Mouse (Mus musculus): ENCODE measurements at regions not wholly inside any gene's neighbourhood (a gene's known extent, or its start where the extent isn't known, plus 50 kb on each side); places are given as distances from the start of the nearest gene placed in this dataset.

GRCm38 (mm10) chr13:45181529-45182230, 103.2 kb downstream of the Gm9817 start:
- WGBS, result 89% methylated on average over 1 of the region's 1 CpGs
- no peaks in the 10 kb centered on the region for H3K27me3 ChIP-seq
- no peak overlapping the region for H3K9ac ChIP-seq
- H3K4me2 ChIP-seq (replicated peaks), result no peak overlapping the region
- H3K27ac ChIP-seq, result no peak overlapping the region
- H3K4me1 ChIP-seq, result peaks cover 6% of the 10 kb centered on the region; the same call in 1 of the 2 replicates
- ATAC-seq (ENCODE audit: insufficient number of reproducible peaks, insufficient read depth, low FRiP score, low TSS enrichment), result no peak
- no peaks in the 10 kb centered on the region for H3K9me3 ChIP-seq
- no peak overlapping the region for H3K4me3 ChIP-seq
- H3K36me3 ChIP-seq, result no peaks in the 10 kb centered on the region

DNA sequence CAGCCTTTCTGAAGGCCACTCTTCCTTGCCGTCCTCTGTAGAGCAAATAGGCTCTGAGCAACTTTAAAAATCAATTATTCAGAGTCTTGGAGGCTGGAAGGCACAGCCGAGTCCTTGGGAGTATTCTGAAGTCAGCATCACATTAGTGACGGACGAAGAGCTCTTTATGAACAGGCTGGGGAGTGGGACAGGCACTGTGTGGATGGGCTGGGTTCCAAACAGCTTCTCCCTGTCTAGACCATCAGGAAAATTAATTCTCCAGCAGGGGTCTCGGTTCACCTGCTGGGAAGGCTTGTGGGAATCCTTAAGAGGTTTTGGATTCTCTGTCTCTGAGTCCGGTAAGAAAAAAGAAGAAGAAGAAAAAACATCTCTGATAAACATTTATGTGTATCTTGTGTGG, 110.9 kb downstream of the Gm9817 start:
- no peak overlapping the region for H3K27ac ChIP-seq
- no peak for ATAC-seq (ENCODE audit: insufficient number of reproducible peaks, insufficient read depth, low FRiP score, low TSS enrichment)
- WGBS, result 61% methylated on average over 6 of the region's 6 CpGs
- no peaks in the 10 kb centered on the region for H3K9me3 ChIP-seq
- no peak overlapping the region for H3K9ac ChIP-seq
- no peaks in the 10 kb centered on the region for H3K36me3 ChIP-seq
- H3K4me3 ChIP-seq, result no peak overlapping the region
- H3K4me1 ChIP-seq, result peaks cover 5% of the 10 kb centered on the region; the same call in 1 of the 2 replicates
- no peaks in the 10 kb centered on the region for H3K27me3 ChIP-seq
- no peak overlapping the region for H3K4me2 ChIP-seq (replicated peaks)

DNA sequence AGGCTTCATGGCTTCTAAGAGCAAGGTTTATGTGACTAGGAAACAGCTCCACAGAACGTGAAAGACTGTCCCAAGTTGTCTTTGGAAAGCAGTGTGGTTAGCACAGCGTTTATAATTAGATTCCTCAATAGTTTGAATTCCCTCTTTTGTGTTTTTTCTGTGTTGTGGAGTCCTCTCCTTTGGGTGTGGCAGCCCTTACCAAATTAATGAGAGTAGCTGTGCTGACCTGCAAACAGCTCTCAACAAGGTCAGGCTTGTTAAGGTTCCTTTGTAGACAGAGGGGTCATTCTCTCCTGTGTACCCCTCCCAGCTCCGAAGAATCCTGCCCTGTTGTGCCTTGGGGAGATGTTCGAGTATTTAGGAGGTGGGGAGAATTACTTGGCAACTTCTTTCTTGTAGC, 111.7 kb downstream of the Gm9817 start:
- Histone ChIP-seq H3K27ac (no peak overlapping the region), H3K36me3 (no peaks in the 10 kb centered on the region), H3K9me3 (no peaks in the 10 kb centered on the region), H3K27me3 (no peaks in the 10 kb centered on the region), H3K4me1 (no peaks in the 10 kb centered on the region; the same call in 1 of the 2 replicates), H3K4me3 (no peak overlapping the region), H3K9ac (no peak overlapping the region), H3K4me2 (replicated peaks) (no peak overlapping the region)
- 45% methylated on average over 4 of the region's 4 CpGs for WGBS
- ATAC-seq (ENCODE audit: insufficient number of reproducible peaks, insufficient read depth, low FRiP score, low TSS enrichment), result no peak

DNA sequence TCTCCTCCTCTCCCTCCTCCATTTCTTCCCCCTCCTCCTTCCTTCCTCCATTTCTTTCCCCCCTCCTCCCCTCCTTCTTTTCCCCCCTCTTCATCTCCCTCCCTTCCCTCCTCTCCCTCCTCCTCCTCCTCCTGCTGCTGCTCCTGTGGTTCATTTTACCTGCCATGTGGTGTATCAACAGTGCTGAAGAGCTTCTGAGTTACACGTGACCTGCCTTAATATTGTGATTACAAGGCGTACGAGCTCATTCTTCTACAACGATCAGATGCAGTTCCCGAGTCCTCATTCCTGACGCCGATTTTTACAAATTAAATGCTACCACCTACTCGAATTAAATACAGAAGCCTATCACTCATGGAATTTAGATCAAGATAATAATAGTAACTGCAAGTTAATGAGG, 113.6 kb downstream of the Gm9817 start:
- Histone ChIP-seq H3K4me1 (no peaks in the 10 kb centered on the region; the same call in 1 of the 2 replicates), H3K27me3 (no peaks in the 10 kb centered on the region), H3K9ac (no peak overlapping the region), H3K36me3 (no peaks in the 10 kb centered on the region), H3K4me3 (no peak overlapping the region), H3K4me2 (replicated peaks) (peak overlapping the region; percentile 2; the same call in 1 of the 2 replicates), H3K9me3 (no peaks in the 10 kb centered on the region), H3K27ac (no peak overlapping the region)
- no peak for ATAC-seq (ENCODE audit: insufficient number of reproducible peaks, insufficient read depth, low FRiP score, low TSS enrichment)
- 50% methylated on average over 8 of the region's 8 CpGs for WGBS

DNA sequence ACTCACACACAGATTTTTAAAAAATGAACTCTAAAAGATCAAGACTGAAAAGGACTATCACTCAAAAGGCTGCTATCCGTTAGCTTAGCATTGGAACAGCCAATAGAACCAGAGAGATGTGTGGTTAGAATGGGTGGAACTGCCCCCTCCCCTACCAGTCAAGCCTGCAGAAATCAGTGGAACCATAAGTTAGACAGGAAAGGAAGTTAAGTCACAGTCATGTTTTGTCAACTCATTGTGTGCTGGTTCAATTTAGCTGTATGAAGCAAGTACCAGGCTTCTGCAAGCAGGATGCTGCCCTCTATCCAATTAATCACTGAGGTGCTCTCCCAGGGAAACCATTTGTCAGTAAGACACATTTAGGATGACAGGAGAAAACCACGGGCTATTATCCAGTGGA, 117.1 kb downstream of the Gm9817 start:
- Histone ChIP-seq H3K27me3 (no peaks in the 10 kb centered on the region), H3K9ac (no peak overlapping the region), H3K4me3 (no peak overlapping the region), H3K4me2 (replicated peaks) (no peak overlapping the region), H3K9me3 (no peaks in the 10 kb centered on the region), H3K27ac (no peak overlapping the region), H3K36me3 (no peaks in the 10 kb centered on the region), H3K4me1 (no peaks in the 10 kb centered on the region)
- ATAC-seq (ENCODE audit: insufficient number of reproducible peaks, insufficient read depth, low FRiP score, low TSS enrichment), result no peak
- WGBS, result 79% methylated on average over 2 of the region's 2 CpGs

GRCm38 (mm10) chr13:45196363-45196762, 117.9 kb downstream of the Gm9817 start:
- Histone ChIP-seq H3K9me3 (no peaks in the 10 kb centered on the region), H3K27me3 (no peaks in the 10 kb centered on the region), H3K27ac (no peak overlapping the region), H3K4me1 (no peaks in the 10 kb centered on the region), H3K36me3 (no peaks in the 10 kb centered on the region), H3K4me3 (no peak overlapping the region), H3K9ac (no peak overlapping the region), H3K4me2 (replicated peaks) (no peak overlapping the region)
- no peak for ATAC-seq (ENCODE audit: insufficient number of reproducible peaks, insufficient read depth, low FRiP score, low TSS enrichment)

DNA sequence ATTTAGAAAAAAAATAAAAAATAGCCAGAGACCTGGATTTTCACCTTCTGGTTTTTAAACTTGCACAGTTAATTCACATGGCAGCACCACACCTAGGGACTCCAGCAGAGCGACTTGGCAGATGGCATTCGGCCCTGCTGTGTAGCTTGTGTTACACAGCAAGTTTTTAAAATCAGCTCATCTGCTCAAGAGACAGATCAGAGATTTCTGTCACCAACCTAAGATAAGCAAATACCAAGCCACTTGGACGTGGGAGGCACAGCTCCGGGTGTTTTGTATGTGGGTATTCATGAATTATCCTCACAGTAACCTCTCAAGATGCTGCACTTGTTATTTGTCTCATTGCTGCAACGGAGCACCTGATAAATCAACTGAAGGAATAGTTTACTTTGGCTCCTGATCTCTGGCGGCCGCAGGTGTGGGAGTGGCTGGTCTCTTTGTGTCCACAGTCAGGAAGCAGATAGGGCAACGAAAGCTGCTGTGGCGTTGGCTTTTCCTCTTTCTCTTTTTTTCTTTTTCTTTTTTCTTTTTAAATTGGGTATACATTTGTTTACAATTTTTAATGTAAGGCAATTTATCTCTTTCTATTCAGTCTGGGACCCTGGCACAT, 122.1 kb downstream of the Gm9817 start:
- H3K36me3 ChIP-seq, result no peaks in the 10 kb centered on the region
- no peaks in the 10 kb centered on the region for H3K9me3 ChIP-seq
- WGBS, result 78% methylated on average over 9 of the region's 9 CpGs
- ATAC-seq (ENCODE audit: insufficient number of reproducible peaks, insufficient read depth, low FRiP score, low TSS enrichment), result no peak
- no peak overlapping the region for H3K27ac ChIP-seq
- no peak overlapping the region for H3K4me2 ChIP-seq (replicated peaks)
- no peak overlapping the region for H3K4me3 ChIP-seq
- no peak overlapping the region for H3K9ac ChIP-seq
- no peaks in the 10 kb centered on the region for H3K4me1 ChIP-seq
- H3K27me3 ChIP-seq, result no peaks in the 10 kb centered on the region

- no peak overlapping the region for H3K9ac ChIP-seq
- 71% methylated on average over 6 of the region's 6 CpGs for WGBS
- H3K36me3 ChIP-seq, result no peaks in the 10 kb centered on the region
- no peaks in the 10 kb centered on the region for H3K4me1 ChIP-seq
- H3K27ac ChIP-seq, result no peak overlapping the region
- H3K27me3 ChIP-seq, result no peaks in the 10 kb centered on the region
- H3K9me3 ChIP-seq, result no peaks in the 10 kb centered on the region
- H3K4me3 ChIP-seq, result no peak overlapping the region
- ATAC-seq (ENCODE audit: insufficient number of reproducible peaks, insufficient read depth, low FRiP score, low TSS enrichment), result no peak
- no peak overlapping the region for H3K4me2 ChIP-seq (replicated peaks)
Observed at GRCm38 (mm10) chr13:45204856-45205255, 126.4 kb downstream of the Gm9817 start.

GRCm38 (mm10) chr13:45208540-45209197, 130.2 kb downstream of the Gm9817 start:
- Histone ChIP-seq H3K27me3 (no peaks in the 10 kb centered on the region), H3K9me3 (no peaks in the 10 kb centered on the region), H3K4me2 (replicated peaks) (no peak overlapping the region), H3K9ac (no peak overlapping the region), H3K27ac (no peak overlapping the region), H3K4me3 (no peak overlapping the region), H3K4me1 (peaks cover 11% of the 10 kb centered on the region), H3K36me3 (no peaks in the 10 kb centered on the region)
- 81% methylated on average over 5 of the region's 5 CpGs for WGBS
- no peak for ATAC-seq (ENCODE audit: insufficient number of reproducible peaks, insufficient read depth, low FRiP score, low TSS enrichment)

DNA sequence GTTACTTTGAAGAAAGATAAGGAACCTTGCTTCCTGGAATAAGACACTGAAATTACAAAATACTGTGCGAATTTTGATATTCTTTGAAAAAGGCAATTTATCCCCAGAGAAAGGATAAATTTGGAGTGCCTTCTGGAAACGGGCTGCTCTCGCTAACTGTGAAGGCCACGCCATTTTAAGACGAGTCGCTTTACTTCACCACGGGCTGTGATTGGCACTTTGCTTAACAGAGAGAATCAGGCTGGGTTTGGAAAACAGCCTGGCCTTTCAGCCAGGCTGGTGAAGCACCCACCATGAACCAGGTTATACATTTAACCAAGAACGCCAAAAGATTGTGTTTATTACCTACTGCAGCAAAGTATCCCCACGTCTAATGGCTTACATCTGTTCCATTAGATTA, 132.7 kb downstream of the Gm9817 start:
- Histone ChIP-seq H3K27ac (no peak overlapping the region), H3K4me3 (no peak overlapping the region)
- 68% methylated on average over 9 of the region's 9 CpGs for WGBS

GRCm38 (mm10) chr13:45213116-45213834, 134.8 kb downstream of the Gm9817 start:
- 46% methylated on average over 5 of the region's 5 CpGs for WGBS
- H3K27ac ChIP-seq, result peak overlapping the region; percentile 41

More for the DNA sequence above, 132.7 kb downstream of the Gm9817 start:
- no peak for ATAC-seq (ENCODE audit: insufficient number of reproducible peaks, insufficient read depth, low FRiP score, low TSS enrichment)
- H3K9ac ChIP-seq, result no peak overlapping the region
- H3K27me3 ChIP-seq, result no peaks in the 10 kb centered on the region
- H3K4me2 ChIP-seq (replicated peaks), result no peak overlapping the region
- H3K4me1 ChIP-seq, result peaks cover 15% of the 10 kb centered on the region
- no peaks in the 10 kb centered on the region for H3K9me3 ChIP-seq
- H3K36me3 ChIP-seq, result no peaks in the 10 kb centered on the region

More at GRCm38 (mm10) chr13:45213116-45213834, 134.8 kb downstream of the Gm9817 start:
- H3K9me3 ChIP-seq, result no peaks in the 10 kb centered on the region
- peaks cover 15% of the 10 kb centered on the region for H3K4me1 ChIP-seq
- no peak for ATAC-seq (ENCODE audit: insufficient number of reproducible peaks, insufficient read depth, low FRiP score, low TSS enrichment)
- H3K4me2 ChIP-seq (replicated peaks), result no peak overlapping the region
- no peaks in the 10 kb centered on the region for H3K27me3 ChIP-seq
- H3K36me3 ChIP-seq, result no peaks in the 10 kb centered on the region
- no peak overlapping the region for H3K4me3 ChIP-seq
- H3K9ac ChIP-seq, result no peak overlapping the region

Data from embryonic facial prominence, embryonic 12.5 days (tissue).